Mouse (Mus musculus) CD4-positive helper T cell, adult 2 months (primary cell): ENCODE results near the gene 4930415O20Rik.

Experiments
- DNase-seq: peaks from one replicate; pipeline ENCODE4 v3.0.0-alpha.2; 2012; ENCODE audit warnings: low read depth, missing footprints, low spot score

Gene 4930415O20Rik

DNA sequence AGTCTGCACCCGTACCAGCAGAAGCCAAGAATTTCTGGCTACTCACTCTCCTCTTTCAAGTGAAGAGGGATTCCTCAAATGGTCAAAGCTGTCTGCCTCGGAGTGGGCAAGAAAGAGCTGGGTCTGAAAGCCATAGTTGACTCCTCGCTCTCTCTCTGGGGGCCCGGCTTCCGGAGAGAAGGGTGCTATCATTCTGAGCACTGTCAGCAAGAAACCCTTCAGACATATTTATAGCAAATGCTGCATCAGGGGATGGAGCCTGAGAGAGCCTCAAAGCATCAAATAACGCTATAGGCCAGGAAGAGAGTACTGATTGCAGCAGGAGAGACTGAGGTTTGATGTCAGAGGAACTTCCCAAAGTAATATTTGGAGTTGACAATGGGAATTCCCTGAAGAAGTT is 58.7 kb downstream of the 4930415O20Rik start:
- DNase-seq, result no peak

DNA sequence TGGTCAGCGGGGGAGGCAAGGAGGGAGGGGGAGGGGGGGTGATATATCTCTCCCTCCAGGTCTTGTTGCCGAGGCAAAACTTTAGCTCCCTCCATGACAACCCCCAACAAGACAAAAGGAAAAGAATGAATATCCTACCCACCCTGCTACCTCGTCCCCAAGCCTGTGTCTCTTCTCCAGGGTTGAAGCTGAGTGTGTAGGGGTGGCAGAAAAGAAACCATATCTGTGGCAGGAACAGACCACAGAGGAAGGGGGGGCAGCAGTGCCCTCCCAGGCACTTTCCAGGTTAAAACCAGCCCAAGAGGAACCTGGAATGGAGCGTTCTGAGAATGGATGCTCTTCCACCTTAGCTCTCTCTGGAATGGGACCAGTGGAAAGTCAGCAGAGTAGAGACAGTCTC is 59.7 kb downstream of the 4930415O20Rik start, which contains the start of gene Cacnb3:
Cacnb3 (plus strand) TSS at position 301 of the 400 bp plus-strand sequence.
- DNase-seq, result no peak

DNA sequence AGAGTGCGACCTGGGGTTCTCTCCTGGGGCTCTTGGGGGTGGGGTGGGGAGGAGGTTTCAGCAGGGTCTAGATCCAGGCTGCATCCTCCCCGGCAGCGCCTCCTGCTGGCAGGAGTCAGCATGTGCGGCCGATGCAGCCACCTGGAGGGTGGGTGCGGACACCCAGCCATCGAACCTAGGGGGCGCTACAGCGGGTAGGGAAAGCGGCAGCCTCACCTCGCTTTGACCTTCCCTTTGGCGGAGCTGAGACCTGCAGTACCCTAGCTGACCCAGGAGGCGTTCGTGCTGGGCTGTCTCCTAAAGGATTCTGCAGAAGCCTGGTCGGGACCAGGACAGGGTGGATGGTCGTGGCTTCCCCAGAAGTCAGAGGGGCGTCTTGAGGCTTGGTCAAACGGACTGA is 60.7 kb downstream of the 4930415O20Rik start:
- peak; percentile 82 for DNase-seq

GRCm38 (mm10) chr15:98632107-98632744 is 61.4 kb downstream of the 4930415O20Rik start:
- peak; percentile 20 for DNase-seq

- DNase-seq, result no peak
These were observed 62.1 kb downstream of the 4930415O20Rik start for GRCm38 (mm10) chr15:98632921-98633320.

GRCm38 (mm10) chr15:98633822-98634470 is 63.1 kb downstream of the 4930415O20Rik start:
- DNase-seq, result peak; percentile 56

- DNase-seq, result peak; percentile 76
These were observed 63.8 kb downstream of the 4930415O20Rik start for GRCm38 (mm10) chr15:98634541-98635081.

GRCm38 (mm10) chr15:98635291-98635841 is 64.6 kb downstream of the 4930415O20Rik start:
- no peak for DNase-seq

GRCm38 (mm10) chr15:98636517-98636916 is 65.7 kb downstream of the 4930415O20Rik start:
- DNase-seq, result no peak

- DNase-seq, result no peak
These were observed 66.4 kb downstream of the 4930415O20Rik start for GRCm38 (mm10) chr15:98637155-98637554.
